Mouse (Mus musculus) MEL (cell line): Measurements from ENCODE around the gene Chkb. TPM values are rescaled to one million over a fixed set of nuclear protein-coding genes. Genes with fewer than 3 reads are reported as not detected.

Experiments used
- DNase-seq: peaks from one replicate; pipeline ENCODE4 v3.0.0; 2011; ENCODE audit warnings: low read depth, low spot score
- H3K27ac ChIP-seq: 2 replicates; pipeline ENCODE4 v1.5.1; 2012; ENCODE audit warnings: low read depth, mild to moderate bottlenecking, control low read depth, low read length, moderate library complexity; ENCODE audit not compliant: control insufficient read depth
- H3K27me3 ChIP-seq, 2 experiments: fragments of 150-350 bp in 1 of 2; sonication (generic) in 1 of 2; 2 replicates each; pipeline ENCODE4 v1.6.1; 2012; ENCODE audit warnings: low read length in 2 of 2, mild to moderate bottlenecking in 2 of 2, improper control_type of control experiment in 1 of 2, moderate library complexity in 1 of 2; ENCODE audit not compliant: insufficient read depth in 2 of 2, control insufficient read depth in 1 of 2
- H3K36me3 ChIP-seq, 2 experiments: 2 replicates each; pipeline ENCODE4 v1.6.1; 2012 to 2014; ENCODE audit warnings: low read length in 2 of 2, improper control_type of control experiment in 1 of 2, inconsistent platforms in 1 of 2, mild to moderate bottlenecking in 1 of 2; ENCODE audit not compliant: insufficient read depth in 2 of 2, control insufficient read depth in 1 of 2
- H3K4me1 ChIP-seq, 2 experiments: fragments of 150-350 bp in 1 of 2; sonication (generic) in 1 of 2; 2 replicates each; pipeline ENCODE4 v1.6.1; 2012; ENCODE audit warnings: low read length in 2 of 2, improper control_type of control experiment in 1 of 2, mild to moderate bottlenecking in 1 of 2; ENCODE audit not compliant: insufficient read depth in 2 of 2, control insufficient read depth in 1 of 2
- H3K4me3 ChIP-seq, 2 experiments: fragments of 150-350 bp in 1 of 2; sonication (generic) in 1 of 2; 2 replicates each; pipeline ENCODE4 v1.5.1; 2012; ENCODE audit warnings: low read depth in 2 of 2, low read length in 2 of 2, mild to moderate bottlenecking in 2 of 2, moderate library complexity in 2 of 2, control low read depth in 1 of 2, improper control_type of control experiment in 1 of 2; ENCODE audit not compliant: control insufficient read depth in 1 of 2, insufficient read depth in 1 of 2
- H3K79me2 ChIP-seq: 2 replicates; pipeline ENCODE4 v1.6.1; 2012; ENCODE audit warnings: mild to moderate bottlenecking, low read length, moderate library complexity; ENCODE audit not compliant: control insufficient read depth, poor library complexity, insufficient read depth
- H3K9ac ChIP-seq: 2 replicates; pipeline ENCODE4 v1.6.1; 2012; ENCODE audit warnings: low read depth, mild to moderate bottlenecking, control low read depth, low read length, moderate library complexity; ENCODE audit not compliant: control insufficient read depth, poor library complexity, severe bottlenecking
- H3K9me3 ChIP-seq: fragments of 150-350 bp; sonication (generic); replicated peaks from 2 replicates; pipeline ENCODE4 v1.6.1; 2012; ENCODE audit warnings: mild to moderate bottlenecking, low read length, improper control_type of control experiment, moderate library complexity; ENCODE audit not compliant: insufficient read depth
- GABPA ChIP-seq: IDR thresholded peaks from 2 replicates; pipeline ENCODE4 v1.6.1; 2012; ENCODE audit warnings: low read depth, mild to moderate bottlenecking, inconsistent platforms, low read length, improper control_type of control experiment, moderate library complexity
- HCFC1 ChIP-seq: IDR thresholded peaks from 2 replicates; pipeline ENCODE4 v1.6.1; 2012; ENCODE audit warnings: low read depth, mild to moderate bottlenecking, inconsistent platforms, low read length, improper control_type of control experiment, moderate library complexity
- JUND ChIP-seq: IDR thresholded peaks from 2 replicates; pipeline ENCODE4 v1.6.1; 2011; ENCODE audit warnings: low read depth, mild to moderate bottlenecking, improper control_type of control experiment, low read length
- MAX ChIP-seq: IDR thresholded peaks from 2 replicates; pipeline ENCODE4 v1.6.1; 2011; ENCODE audit warnings: low read length, improper control_type of control experiment
- MAZ ChIP-seq: IDR thresholded peaks from 2 replicates; pipeline ENCODE4 v1.6.1; 2012; ENCODE audit warnings: low read depth, mild to moderate bottlenecking, inconsistent platforms, low read length, improper control_type of control experiment
- POLR2A ChIP-seq, 2 experiments: IDR thresholded peaks; 2 replicates each; pipeline ENCODE4 v1.6.1; 2011 to 2012; ENCODE audit warnings: low read length in 2 of 2, mild to moderate bottlenecking in 2 of 2, control low read depth in 1 of 2, improper control_type of control experiment in 1 of 2, low read depth in 1 of 2, moderate library complexity in 1 of 2; ENCODE audit not compliant: control insufficient read depth in 1 of 2, insufficient read depth in 1 of 2, poor library complexity in 1 of 2
- POLR2AphosphoS5 ChIP-seq: IDR thresholded peaks from 2 replicates; pipeline ENCODE4 v1.6.1; 2012; ENCODE audit warnings: low read depth, borderline replicate concordance, mild to moderate bottlenecking, inconsistent platforms, low read length, moderate library complexity, mixed read lengths
- TAL1 ChIP-seq: IDR thresholded peaks from 2 replicates; pipeline ENCODE4 v1.6.1; 2012; ENCODE audit warnings: mild to moderate bottlenecking, inconsistent platforms, low read length, moderate library complexity, mixed read lengths
- TCF12 ChIP-seq: IDR thresholded peaks from 2 replicates; pipeline ENCODE4 v1.6.1; 2014; ENCODE audit warnings: low read depth, mild to moderate bottlenecking, inconsistent platforms, low read length, improper control_type of control experiment, moderate library complexity
- UBTF ChIP-seq: IDR thresholded peaks from 2 replicates; pipeline ENCODE4 v1.6.1; 2012; ENCODE audit warnings: low read depth, mild to moderate bottlenecking, inconsistent platforms, low read length, improper control_type of control experiment, moderate library complexity, borderline replicate concordance; ENCODE audit not compliant: insufficient read depth
- USF1 ChIP-seq: IDR thresholded peaks from 2 replicates; pipeline ENCODE4 v1.6.1; 2014; ENCODE audit warnings: low read depth, mild to moderate bottlenecking, inconsistent platforms, low read length, improper control_type of control experiment, moderate library complexity
- USF2 ChIP-seq, 2 experiments: IDR thresholded peaks; 2 replicates each; pipeline ENCODE4 v1.6.1; 2011 to 2012; ENCODE audit warnings: improper control_type of control experiment in 2 of 2, low read length in 2 of 2, borderline replicate concordance in 1 of 2, inconsistent platforms in 1 of 2, low read depth in 1 of 2, mild to moderate bottlenecking in 1 of 2; ENCODE audit not compliant: insufficient read depth in 1 of 2
- ZMIZ1 ChIP-seq: IDR thresholded peaks from 2 replicates; pipeline ENCODE4 v1.6.1; 2012; ENCODE audit warnings: low read depth, mild to moderate bottlenecking, inconsistent platforms, low read length, improper control_type of control experiment, moderate library complexity
- ZNF384 ChIP-seq: IDR thresholded peaks from 2 replicates; pipeline ENCODE4 v1.6.1; 2012; ENCODE audit warnings: low read depth, mild to moderate bottlenecking, inconsistent platforms, low read length, improper control_type of control experiment
- polyA plus RNA-seq, 2 experiments: library from polyadenylated mRNA; stranded (reverse) in 1 of 2; unstranded in 1 of 2; fragments of >175 nt in 1 of 2; fragments of >200 nt in 1 of 2; gene quantifications; 2 replicates each; pipeline versions ENCODE4 v1.2.1 to v1.2.4; 2012; ENCODE audit warnings: low replicate concordance in 2 of 2, low read depth in 1 of 2; ENCODE audit not compliant: insufficient read length in 2 of 2, insufficient read depth in 1 of 2, missing spikeins in 1 of 2
- total RNA-seq: library from RNA; depleted of rRNA; stranded (reverse); fragments of 300-350 nt; gene quantifications from 2 replicates; pipeline ENCODE4 v1.2.3, GENCODE M21; 2012; rRNA removed

Gene Chkb
- total and polyA plus RNA-seq, 3 experiments = 19.3 to 51.3 TPM; not detected in 1

DNA sequence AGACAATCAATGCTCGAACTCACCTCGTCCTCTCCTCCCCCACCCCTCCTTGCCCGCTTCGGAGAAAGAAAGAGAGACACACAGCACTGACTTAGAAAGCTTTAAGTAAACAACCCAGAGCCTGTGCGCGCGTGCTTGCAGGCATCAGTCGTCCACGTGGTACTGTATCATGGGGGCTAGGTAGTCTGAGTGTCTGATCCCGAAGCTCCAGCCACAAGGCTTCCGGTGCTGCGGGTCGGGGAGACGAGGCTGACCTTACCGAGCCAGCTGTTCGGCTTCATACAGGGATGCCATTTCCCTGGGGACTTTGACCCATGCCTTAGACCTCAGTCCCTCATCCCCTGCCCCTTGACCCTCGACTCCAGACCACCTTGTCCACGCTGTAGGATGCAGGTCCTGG, 52.3 kb downstream of the Chkb start (continued):
- TF ChIP-seq MAX (no peak), UBTF (no peak)

DNA sequence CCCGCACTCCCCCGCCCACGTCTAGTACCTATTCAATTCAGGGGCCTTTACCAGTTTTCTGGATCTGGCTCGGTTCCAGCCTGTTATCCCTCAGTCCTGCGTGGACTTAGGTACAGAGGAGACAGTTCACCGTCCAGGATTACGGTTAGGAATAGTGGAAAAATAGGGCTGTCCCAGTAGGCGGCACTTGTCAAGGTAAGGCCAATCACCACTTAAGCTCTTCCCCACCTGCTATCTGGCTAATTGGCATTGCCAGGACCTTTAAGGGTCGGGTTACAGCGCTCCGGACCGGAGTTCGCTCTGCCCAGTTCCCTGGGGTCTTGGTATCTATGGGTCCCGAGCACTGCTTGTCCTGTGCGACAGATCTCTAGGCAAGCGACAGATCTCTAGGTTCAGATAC, 52.8 kb downstream of the Chkb start, which contains the start of gene Tymp:
TSS of gene Tymp (minus strand) at position 83 of the 400 bp plus-strand sequence.
- no peak for DNase-seq
- Histone ChIP-seq H3K27me3 (no peaks in the 10 kb centered on the region), H3K9ac (no peak within 1 kb of the TSS)

More for the DNA sequence above, 52.8 kb downstream of the Chkb start, which contains the start of gene Tymp:
- H3K27ac ChIP-seq = no peak within 1 kb of the TSS
- peaks cover 0 to 10% of the 10 kb centered on the region in 2 experiments; a peak in 2 of 4 replicates for H3K36me3 ChIP-seq
- no peak within 1 kb of the TSS for H3K4me3 ChIP-seq
- no peaks in the 10 kb centered on the region for H3K9me3 ChIP-seq
- H3K79me2 ChIP-seq = peaks cover 18% of the 10 kb centered on the region
- H3K4me1 ChIP-seq = peaks cover 0 to 11% of the 10 kb centered on the region in 2 experiments; a peak in 1 of 4 replicates
- TF ChIP-seq ZNF384 (no peak), POLR2A (IDR thresholded peaks at IDR 0.05; ENCODE audit: control insufficient read depth in 1 of 2, insufficient read depth in 1 of 2, low read depth in 1 of 2, low read length in 2 of 2, poor library complexity in 1 of 2) (no peak), USF2 (IDR thresholded peaks at IDR 0.05; ENCODE audit: borderline replicate concordance in 1 of 2, insufficient read depth in 1 of 2, low read depth in 1 of 2, low read length in 2 of 2) (no peak), POLR2AphosphoS5 (no peak), GABPA (no peak), HCFC1 (no peak), USF1 (no peak), MAZ (no peak), TAL1 (no peak), ZMIZ1 (no peak), JUND (no peak), TCF12 (no peak)
- TF ChIP-seq, all 39 proteins: peak for 0

Other genes starting within 250 kb of the Chkb start
- 0.10 and 0.19 TPM in 2 replicates for gene Plxnb2, start 249.1 kb downstream of the Chkb start, total RNA-seq
- gene Plxnb2, start 249.1 kb downstream of the Chkb start, polyA plus RNA-seq = under 1 TPM in 1 of 2 experiments, not detected in 1; 0.17 TPM
- gene Dennd6b, start 233.4 kb downstream of the Chkb start, total RNA-seq = 4.6 and 6.1 TPM in 2 replicates
- 10 to 100 TPM in 1 of 2 experiments, not detected in 1; 11.4 TPM for gene Dennd6b, start 233.4 kb downstream of the Chkb start, polyA plus RNA-seq
- 13.5 and 15.5 TPM in 2 replicates for gene Ppp6r2, start 218.4 kb downstream of the Chkb start, total RNA-seq
- gene Ppp6r2, start 218.4 kb downstream of the Chkb start, polyA plus RNA-seq = 10 to 100 TPM in 1 of 2 experiments, not detected in 1; 23.2 TPM
- 80.4 and 84.6 TPM in 2 replicates for gene Sbf1, start 114.6 kb downstream of the Chkb start, total RNA-seq
- gene Sbf1, start 114.6 kb downstream of the Chkb start, polyA plus RNA-seq = 100 to 1,000 TPM in 1 of 2 experiments, not detected in 1; 147 TPM
- gene Adm2, start 107.2 kb downstream of the Chkb start, total RNA-seq = 1.4 and 7.1 TPM in 2 replicates
- 10 to 100 TPM in 1 of 2 experiments, not detected in 1; 18.2 TPM for gene Adm2, start 107.2 kb downstream of the Chkb start, polyA plus RNA-seq
- not detected in 2 replicates for gene Miox, start 95.5 kb downstream of the Chkb start, total RNA-seq
- gene Miox, start 95.5 kb downstream of the Chkb start, polyA plus RNA-seq = not detected
- gene Lmf2, start 74.2 kb downstream of the Chkb start, total RNA-seq = 14.5 and 14.7 TPM in 2 replicates
- gene Lmf2, start 74.2 kb downstream of the Chkb start, polyA plus RNA-seq = 10 to 100 TPM in 1 of 2 experiments, not detected in 1; 52.0 TPM
- gene Ncaph2, start 74.2 kb downstream of the Chkb start, total RNA-seq = 126 and 137 TPM in 2 replicates
- gene Ncaph2, start 74.2 kb downstream of the Chkb start, polyA plus RNA-seq = 100 to 1,000 TPM; 160 to 165 TPM
- 50.2 and 58.9 TPM in 2 replicates for gene Sco2, start 56.1 kb downstream of the Chkb start, total RNA-seq
- 10 to 100 TPM in 1 of 2 experiments, not detected in 1; 34.6 TPM for gene Sco2, start 56.1 kb downstream of the Chkb start, polyA plus RNA-seq
- 0.92 and 1.5 TPM in 2 replicates for gene Tymp, start 52.9 kb downstream of the Chkb start, total RNA-seq
- gene Tymp, start 52.9 kb downstream of the Chkb start, polyA plus RNA-seq = 1 to 10 TPM in 1 of 2 experiments, not detected in 1; 2.0 TPM
- not detected in 2 replicates for gene Odf3b, start 50.6 kb downstream of the Chkb start, total RNA-seq
- not detected for gene Odf3b, start 50.6 kb downstream of the Chkb start, polyA plus RNA-seq
- not detected in 2 replicates for gene Klhdc7b, start 45.0 kb downstream of the Chkb start, total RNA-seq
- gene Klhdc7b, start 45.0 kb downstream of the Chkb start, polyA plus RNA-seq = under 1 TPM in 1 of 2 experiments, not detected in 1; 0.01 TPM
- gene Syce3, start 19.4 kb downstream of the Chkb start, total RNA-seq = 0.82 and 1.5 TPM in 2 replicates
- gene Syce3, start 19.4 kb downstream of the Chkb start, polyA plus RNA-seq = 1 to 10 TPM in 1 of 2 experiments, not detected in 1; 1.4 TPM
- gene Cpt1b, start 4.0 kb downstream of the Chkb start, total RNA-seq = 0.92 and 1.4 TPM in 2 replicates
- gene Cpt1b, start 4.0 kb downstream of the Chkb start, polyA plus RNA-seq = 1 to 10 TPM in 1 of 2 experiments, not detected in 1; 2.0 TPM
- gene C730034F03Rik, start 319 bp downstream of the Chkb start, total RNA-seq = 2.5 and 3.8 TPM in 2 replicates
- 1 to 10 TPM in 1 of 2 experiments, not detected in 1; 1.6 TPM for gene C730034F03Rik, start 319 bp downstream of the Chkb start, polyA plus RNA-seq
- gene Gm44502, start 212 bp downstream of the Chkb start, total RNA-seq = not detected in 2 replicates
- gene Gm44502, start 212 bp downstream of the Chkb start, polyA plus RNA-seq = not detected
- 0.04 TPM in 1 of 2 replicates, not detected in the other for gene Mapk8ip2, start 24.0 kb upstream of the Chkb start, total RNA-seq
- under 1 TPM in 1 of 2 experiments, not detected in 1; 0.01 TPM for gene Mapk8ip2, start 24.0 kb upstream of the Chkb start, polyA plus RNA-seq
- 8.4 and 9.1 TPM in 2 replicates for gene Arsa, start 47.5 kb upstream of the Chkb start, total RNA-seq
- gene Arsa, start 47.5 kb upstream of the Chkb start, polyA plus RNA-seq = 10 to 100 TPM in 1 of 2 experiments, not detected in 1; 28.1 TPM
- 7.8 and 14.2 TPM in 2 replicates for gene Shank3, start 69.7 kb upstream of the Chkb start, total RNA-seq
- gene Shank3, start 69.7 kb upstream of the Chkb start, polyA plus RNA-seq = 10 to 100 TPM in 1 of 2 experiments, not detected in 1; 20.3 TPM
- gene Acr, start 138.4 kb upstream of the Chkb start, total RNA-seq = not detected in 2 replicates
- gene Acr, start 138.4 kb upstream of the Chkb start, polyA plus RNA-seq = under 1 TPM in 1 of 2 experiments, not detected in 1; 0.15 TPM
- gene Rabl2, start 162.0 kb upstream of the Chkb start, total RNA-seq = 3.0 and 3.3 TPM in 2 replicates
- gene Rabl2, start 162.0 kb upstream of the Chkb start, polyA plus RNA-seq = 10 to 100 TPM in 1 of 2 experiments, not detected in 1; 10.6 TPM